Mouse (Mus musculus) brain, embryonic 14.5 days (tissue): ENCODE measurements around the gene Gm10722.
"Not testable (repeated sequence)": the region's sequence is repeated elsewhere in the genome, so short reads cannot be mapped to it uniquely, and the experiment has no call there.

Source experiments
- CTCF ChIP-seq: fragments of 200-500 bp; IDR thresholded peaks from 2 replicates; pipeline ENCODE4 v1.5.1; 2012; ENCODE audit warnings: inconsistent platforms, mild to moderate bottlenecking, moderate library complexity, borderline replicate concordance; ENCODE audit not compliant: insufficient read depth, insufficient read length; ENCODE audit errors: extremely low read depth
- POLR2A ChIP-seq: fragments of 200-500 bp; IDR thresholded peaks from 2 replicates; pipeline ENCODE4 v1.6.1; 2012; ENCODE audit warnings: mild to moderate bottlenecking, inconsistent platforms, borderline replicate concordance; ENCODE audit not compliant: poor library complexity, insufficient read depth, insufficient read length, severe bottlenecking; ENCODE audit errors: extremely low read depth

GRCm38 (mm10) chr9:3012054-3012621, 11.4 kb downstream of the Gm10722 start:
- TF ChIP-seq POLR2A, CTCF: not testable (repeated sequence)
